Comparison of ENCODE assay signal across 10 mouse cellular contexts in the genomic region with DNA sequence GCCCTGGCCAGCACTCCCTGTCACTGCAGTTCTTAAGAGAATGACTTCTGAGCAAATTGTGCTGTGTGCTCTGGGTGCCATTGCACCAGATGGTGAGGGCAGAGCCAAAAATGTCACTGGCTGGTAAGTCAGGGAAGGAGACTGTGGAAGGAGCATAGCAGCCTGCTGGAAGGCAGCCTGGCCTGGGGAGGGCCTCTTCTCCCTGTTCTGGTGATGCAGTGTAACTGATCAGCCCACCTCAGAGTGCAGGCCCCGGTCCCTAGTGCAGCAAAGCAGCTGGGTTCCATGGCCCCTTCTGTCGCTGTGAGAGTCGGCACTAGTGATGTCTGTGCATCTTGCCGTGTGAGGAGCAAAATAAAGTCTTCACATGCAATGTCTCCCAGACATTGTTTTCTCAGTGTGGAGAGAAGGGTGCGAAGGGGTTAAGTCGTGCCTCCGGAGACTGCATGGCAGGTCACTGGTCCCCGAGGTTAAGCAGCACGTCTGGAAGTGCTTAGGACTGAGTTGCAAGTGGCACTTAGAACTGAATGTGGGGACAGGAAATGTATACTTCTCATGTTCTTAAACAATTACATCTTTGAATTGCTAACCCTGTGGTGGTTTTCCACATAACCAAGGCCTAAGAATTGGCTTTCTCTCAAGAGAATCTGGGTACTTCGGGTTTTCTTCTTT.
DNase-seq lines count a peak whose midpoint lies in the region; ATAC-seq and TF ChIP-seq lines count a peak whose summit lies in the region.
"Had no signal": no experiment of that assay in that cellular context is flagged by ENCODE, and none has a peak within 500 bp of the region (broad histone marks: within the 10 kb centered on the region; RNA-seq: fewer than 3 reads in every experiment).

No protein-coding gene starts in this region.

- no peak overlapping the region for H3K4me2 ChIP-seq in kidney, embryonic 16.5 days (replicated peaks; ENCODE audit: low read depth, low read length)
- no peak overlapping the region; the same call in 1 of the 2 replicates for H3K4me2 ChIP-seq in embryonic facial prominence, embryonic 15.5 days (replicated peaks)
- H3K4me2 ChIP-seq in limb, embryonic 15.5 days: no peak overlapping the region
- H3K4me2 ChIP-seq: liver, embryonic 13.5 days had no signal

- H3K9ac ChIP-seq in kidney, embryonic 16.5 days (replicated peaks; ENCODE audit: low read length): no peak overlapping the region
- no peak overlapping the region for H3K9ac ChIP-seq in embryonic facial prominence, embryonic 15.5 days
- H3K9ac ChIP-seq in limb, embryonic 15.5 days: no peak overlapping the region
- H3K9ac ChIP-seq: liver, embryonic 13.5 days had no signal

- H3K27me3 ChIP-seq in kidney, embryonic 16.5 days (ENCODE audit: insufficient read depth, low read length): no peaks in the 10 kb centered on the region
- no peaks in the 10 kb centered on the region for H3K27me3 ChIP-seq in cerebellum, adult 2 months (ENCODE audit: control insufficient read depth, insufficient read depth, low read length)
- H3K27me3 ChIP-seq in embryonic facial prominence, embryonic 15.5 days: no peaks in the 10 kb centered on the region
- no peaks in the 10 kb centered on the region for H3K27me3 ChIP-seq in limb, embryonic 15.5 days
- H3K27me3 ChIP-seq: liver, embryonic 13.5 days had no signal

- H3K36me3 ChIP-seq in kidney, embryonic 16.5 days (ENCODE audit: insufficient read depth, low read length): no peaks in the 10 kb centered on the region
- H3K36me3 ChIP-seq in embryonic facial prominence, embryonic 15.5 days: no peaks in the 10 kb centered on the region
- H3K36me3 ChIP-seq in limb, embryonic 15.5 days: no peaks in the 10 kb centered on the region
- H3K36me3 ChIP-seq: G1E; liver, embryonic 13.5 days had no signal

- peaks cover 24% of the 10 kb centered on the region; the same call in 1 of the 2 replicates for H3K4me1 ChIP-seq in kidney, embryonic 16.5 days (ENCODE audit: insufficient read depth, low read length)
- H3K4me1 ChIP-seq in cerebellum, adult 2 months (ENCODE audit: control insufficient read depth, insufficient read depth, low read length): peaks cover 33% of the 10 kb centered on the region
- H3K4me1 ChIP-seq in embryonic facial prominence, embryonic 15.5 days: peaks cover 42% of the 10 kb centered on the region
- peaks cover 32% of the 10 kb centered on the region for H3K4me1 ChIP-seq in limb, embryonic 15.5 days

- no peak for TF ChIP-seq CTCF in cerebellum, adult 2 months (IDR thresholded peaks at IDR 0.05; ENCODE audit: borderline replicate concordance, insufficient read depth, low read depth, low read length)

- no peak overlapping the region for H3K27ac ChIP-seq in kidney, embryonic 16.5 days (ENCODE audit: low read length)
- peak overlapping the region; percentile 99 for H3K27ac ChIP-seq in cerebellum, adult 2 months (ENCODE audit: insufficient read depth, low read length)
- H3K27ac ChIP-seq in embryonic facial prominence, embryonic 15.5 days (replicated peaks): peak overlapping the region; percentile 52
- H3K27ac ChIP-seq in limb, embryonic 15.5 days: peak overlapping the region; percentile 73
- H3K27ac ChIP-seq: liver, embryonic 13.5 days had no signal

- WGBS in kidney, embryonic 16.5 days: 31% methylated on average over 10 of the region's 10 CpGs
- 9% methylated on average over 10 of the region's 10 CpGs for WGBS in cerebellum, adult 2 months
- WGBS in embryonic facial prominence, embryonic 15.5 days: 24% methylated on average over 10 of the region's 10 CpGs
- WGBS in limb, embryonic 15.5 days: 28% methylated on average over 10 of the region's 10 CpGs

- no peak overlapping the region for H3K4me3 ChIP-seq in kidney, embryonic 16.5 days (ENCODE audit: low read length)
- H3K4me3 ChIP-seq in cerebellum, adult 2 months (replicated peaks; ENCODE audit: insufficient read depth, low read depth, low read length): peak overlapping the region; percentile 24
- no peak overlapping the region for H3K4me3 ChIP-seq in embryonic facial prominence, embryonic 15.5 days (replicated peaks)
- H3K4me3 ChIP-seq in limb, embryonic 15.5 days: no peak overlapping the region
- H3K4me3 ChIP-seq: liver, embryonic 13.5 days had no signal

- H3K9me3 ChIP-seq in kidney, embryonic 16.5 days (ENCODE audit: low read length): no peaks in the 10 kb centered on the region
- H3K9me3 ChIP-seq in embryonic facial prominence, embryonic 15.5 days (replicated peaks): no peaks in the 10 kb centered on the region
- no peaks in the 10 kb centered on the region for H3K9me3 ChIP-seq in limb, embryonic 15.5 days
- H3K9me3 ChIP-seq: liver, embryonic 13.5 days had no signal

- DNase-seq in kidney, postnatal 36 days: no peak
- DNase-seq in cerebellum, adult 2 months: peak; percentile 88 to 92
- DNase-seq in adipocyte (ENCODE audit: low spot score): no peak
- no peak for DNase-seq in kidney, adult 9 months
- DNase-seq in spleen, postnatal 14 days (ENCODE audit: low spot score in 2 of 2): no peak
- DNase-seq: liver, embryonic 13.5 days had no signal

- TF ChIP-seq POLR2A in cerebellum, adult 2 months (IDR thresholded peaks at IDR 0.05; ENCODE audit: borderline replicate concordance, insufficient read depth, low read length): peak; percentile 47; the same call in 1 of the 2 replicates

- 0 out of 2 replicates have a peak, but pooled peaks have one; percentile 56 for ATAC-seq in kidney, embryonic 16.5 days (ENCODE audit: low FRiP score, low TSS enrichment)
- peak; percentile 61 for ATAC-seq in embryonic facial prominence, embryonic 15.5 days (ENCODE audit: insufficient number of reproducible peaks, low FRiP score, low TSS enrichment, low read depth)
- ATAC-seq in limb, embryonic 15.5 days (ENCODE audit: insufficient number of reproducible peaks, low FRiP score, low TSS enrichment, low read depth): 0 out of 2 replicates have a peak, but pooled peaks have one; percentile 13

Comparison
In these comparisons a context has a peak if more than half of its experiments do, and no peak if none do; other contexts are left out.
1. DNase-seq: peak in cerebellum, adult 2 months (2 of 2); none in kidney, postnatal 36 days (0 of 2), adipocyte (single experiment), kidney, adult 9 months (single experiment) and spleen, postnatal 14 days (0 of 2).
2. Peak in every context shown above with its lines, with median percentiles within 50 percentile points of each other: ATAC-seq.